Comparison of ENCODE assay signal across 9 mouse cellular contexts in the genomic region with DNA sequence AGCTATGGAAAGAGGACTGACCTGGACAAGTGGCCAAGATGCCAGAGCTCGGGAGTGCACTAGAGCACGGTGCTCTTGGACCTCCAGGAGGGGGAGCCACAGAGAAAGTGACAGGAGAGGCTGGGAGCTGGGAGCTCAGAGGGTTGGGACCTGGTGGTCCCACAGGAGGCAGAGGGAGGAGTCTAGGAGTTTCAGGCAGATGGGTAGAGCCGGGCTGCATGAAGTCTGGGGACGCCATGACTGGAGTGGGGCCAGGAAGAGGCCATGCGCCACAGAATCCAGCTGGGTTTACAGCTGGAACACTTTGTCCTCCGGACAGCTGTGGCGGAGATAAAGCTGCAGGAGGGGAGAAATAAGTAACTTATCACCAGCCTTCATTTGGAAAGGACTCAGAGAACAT. TPM values are rescaled to one million over a fixed set of nuclear protein-coding genes. Genes with fewer than 3 reads are reported as not detected.
A peak's percentile ranks its signal among the peaks of the same experiment; 100 is the strongest.
DNase-seq lines count a peak whose midpoint lies in the region; ATAC-seq and TF ChIP-seq lines count a peak whose summit lies in the region.
"Had no signal": no experiment of that assay in that cellular context is flagged by ENCODE, and none has a peak within 500 bp of the region (broad histone marks: within the 10 kb centered on the region; RNA-seq: fewer than 3 reads in every experiment).

No protein-coding gene starts in this region.

- no peak overlapping the region for H3K4me3 ChIP-seq in liver, embryonic 14.5 days (ENCODE audit: insufficient read depth in 1 of 2, low read depth in 2 of 2, low read length in 2 of 2)
- H3K4me3 ChIP-seq in embryonic facial prominence, embryonic 10.5 days: no peak overlapping the region
- H3K4me3 ChIP-seq in cerebellum, adult 2 months (replicated peaks; ENCODE audit: insufficient read depth, low read depth, low read length): no peak overlapping the region
- no peak overlapping the region for H3K4me3 ChIP-seq in forebrain, postnatal 0 days (ENCODE audit: low read depth, low read length)
- H3K4me3 ChIP-seq: heart, embryonic 15.5 days had no signal

- no peaks in the 10 kb centered on the region for H3K4me1 ChIP-seq in liver, embryonic 14.5 days (replicated peaks; ENCODE audit: control insufficient read depth in 2 of 2, insufficient read depth in 2 of 2, low read length in 1 of 2)
- peaks cover 25% of the 10 kb centered on the region for H3K4me1 ChIP-seq in embryonic facial prominence, embryonic 10.5 days
- H3K4me1 ChIP-seq in cerebellum, adult 2 months (ENCODE audit: control insufficient read depth, insufficient read depth, low read length): no peaks in the 10 kb centered on the region
- no peaks in the 10 kb centered on the region for H3K4me1 ChIP-seq in forebrain, postnatal 0 days (ENCODE audit: insufficient read depth)

- TF ChIP-seq EP300 in liver, embryonic 14.5 days (IDR thresholded peaks at IDR 0.05; ENCODE audit: low read depth): no peak

- H3K36me3 ChIP-seq in liver, embryonic 14.5 days (replicated peaks; ENCODE audit: control insufficient read depth, insufficient read depth, low read depth): no peaks in the 10 kb centered on the region
- no peaks in the 10 kb centered on the region for H3K36me3 ChIP-seq in embryonic facial prominence, embryonic 10.5 days (replicated peaks)
- H3K36me3 ChIP-seq in forebrain, postnatal 0 days (ENCODE audit: insufficient read depth): no peaks in the 10 kb centered on the region
- H3K36me3 ChIP-seq: heart, embryonic 15.5 days had no signal

- ATAC-seq in liver, embryonic 14.5 days (ENCODE audit: insufficient read depth): no peak
- ATAC-seq in forebrain, postnatal 0 days: no peak

- DNase-seq in liver, embryonic 14.5 days (ENCODE audit: low read depth in 3 of 3, low spot score in 3 of 3): no peak
- DNase-seq in liver: no peak
- DNase-seq in embryonic facial prominence, embryonic 10.5 days (ENCODE audit: low spot score): peak; percentile 33
- peak; percentile 55 for DNase-seq in kidney, adult 18-20 months
- peak; percentile 35 for DNase-seq in ovary, postnatal 36 days (ENCODE audit: low spot score)
- DNase-seq in cerebellum, adult 11-12 months: no peak
- no peak for DNase-seq in cerebellum, adult 2 months
- no peak for DNase-seq in forebrain, postnatal 0 days

- TF ChIP-seq POLR2A in cerebellum, adult 2 months (IDR thresholded peaks at IDR 0.05; ENCODE audit: borderline replicate concordance, insufficient read depth, low read length): no peak

- peak; percentile 35; the same call in 1 of the 2 replicates for TF ChIP-seq CTCF in liver, embryonic 14.5 days (IDR thresholded peaks at IDR 0.05; ENCODE audit: low read depth)
- TF ChIP-seq CTCF in cerebellum, adult 2 months (IDR thresholded peaks at IDR 0.05; ENCODE audit: borderline replicate concordance, insufficient read depth, low read depth, low read length): no peak
- TF ChIP-seq CTCF in forebrain, postnatal 0 days (IDR thresholded peaks at IDR 0.05; ENCODE audit: low read depth): no peak

- H3K4me2 ChIP-seq in liver, embryonic 14.5 days (ENCODE audit: low read depth): no peak overlapping the region
- no peak overlapping the region for H3K4me2 ChIP-seq in forebrain, postnatal 0 days (ENCODE audit: low read depth)
- H3K4me2 ChIP-seq: heart, embryonic 15.5 days had no signal

- 37% methylated on average over 7 of the region's 7 CpGs for WGBS in liver, embryonic 14.5 days (ENCODE audit: insufficient replicate concordance)
- 30% methylated on average over 7 of the region's 7 CpGs for WGBS in embryonic facial prominence, embryonic 10.5 days
- WGBS in cerebellum, adult 2 months: 16% methylated on average over 7 of the region's 7 CpGs
- WGBS in forebrain, postnatal 0 days: 30% methylated on average over 7 of the region's 7 CpGs

- H3K27ac ChIP-seq in liver, embryonic 14.5 days: no peak overlapping the region
- no peak overlapping the region for H3K27ac ChIP-seq in embryonic facial prominence, embryonic 10.5 days (replicated peaks)
- H3K27ac ChIP-seq in cerebellum, adult 2 months (ENCODE audit: insufficient read depth, low read length): no peak overlapping the region
- no peak overlapping the region for H3K27ac ChIP-seq in forebrain, postnatal 0 days (ENCODE audit: low read depth, low read length)
- H3K27ac ChIP-seq: heart, embryonic 15.5 days had no signal

- no peak overlapping the region for H3K9ac ChIP-seq in liver, embryonic 14.5 days (replicated peaks)
- no peak overlapping the region for H3K9ac ChIP-seq in forebrain, postnatal 0 days
- H3K9ac ChIP-seq: heart, embryonic 15.5 days had no signal

- no peaks in the 10 kb centered on the region for H3K9me3 ChIP-seq in liver, embryonic 14.5 days (ENCODE audit: control insufficient read depth, low read length)
- H3K9me3 ChIP-seq in embryonic facial prominence, embryonic 10.5 days: no peaks in the 10 kb centered on the region
- H3K9me3 ChIP-seq in forebrain, postnatal 0 days (ENCODE audit: low read length): no peaks in the 10 kb centered on the region
- H3K9me3 ChIP-seq: heart, embryonic 15.5 days had no signal

- H3K27me3 ChIP-seq in liver, embryonic 14.5 days (ENCODE audit: control insufficient read depth, insufficient read depth, low read length): peaks cover 9% of the 10 kb centered on the region
- peaks cover 96% of the 10 kb centered on the region for H3K27me3 ChIP-seq in embryonic facial prominence, embryonic 10.5 days (replicated peaks; ENCODE audit: low read depth, poor library complexity, severe bottlenecking)
- no peaks in the 10 kb centered on the region; the same call in 1 of the 2 replicates for H3K27me3 ChIP-seq in cerebellum, adult 2 months (ENCODE audit: control insufficient read depth, insufficient read depth, low read length)
- peaks cover 58% of the 10 kb centered on the region for H3K27me3 ChIP-seq in forebrain, postnatal 0 days (ENCODE audit: insufficient read depth, low read length)

RNA-seq across cellular contexts. Expression of gene Wnt8b, which starts 25.9 kb away (rescaled TPM):
- polyA plus RNA-seq in liver, embryonic 14.5 days (2012; rRNA removed): not detected in 2 replicates
- polyA plus RNA-seq in liver, embryonic 14.5 days (2014; fragmentation: Nextera tagmentation; extraction: Ambion mirVana): not detected in 2 replicates
- polyA plus RNA-seq in embryonic facial prominence, embryonic 10.5 days (2016; fragmentation: Nextera tagmentation; extraction: Ambion mirVana): 0.56 and 2.1 TPM in 2 replicates
- 0.38 and 0.47 TPM in 2 replicates for polyA plus RNA-seq in cerebellum, adult 2 months (2012; rRNA removed)
- 0.54 and 2.1 TPM in 2 replicates for total RNA-seq in forebrain, postnatal 0 days (2014; rRNA removed)
- 0.60 and 1.2 TPM in 2 replicates for polyA plus RNA-seq in forebrain, postnatal 0 days (2015; fragmentation: Nextera tagmentation; extraction: Ambion mirVana)
- polyA plus RNA-seq: heart, embryonic 15.5 days had no signal

RNA-seq across cellular contexts. Expression of gene Sec31b, which starts 26.5 kb away (rescaled TPM):
- polyA plus RNA-seq in liver, embryonic 14.5 days (2012; rRNA removed): 0.46 and 0.48 TPM in 2 replicates
- polyA plus RNA-seq in liver, embryonic 14.5 days (2014; fragmentation: Nextera tagmentation; extraction: Ambion mirVana): 0.11 and 0.20 TPM in 2 replicates
- 0.66 and 0.97 TPM in 2 replicates for polyA plus RNA-seq in embryonic facial prominence, embryonic 10.5 days (2016; fragmentation: Nextera tagmentation; extraction: Ambion mirVana)
- polyA plus RNA-seq in cerebellum, adult 2 months (2012; rRNA removed): 0.57 and 0.62 TPM in 2 replicates
- 0.08 and 0.48 TPM in 2 replicates for total RNA-seq in forebrain, postnatal 0 days (2014; rRNA removed)
- 0.10 and 0.15 TPM in 2 replicates for polyA plus RNA-seq in forebrain, postnatal 0 days (2015; fragmentation: Nextera tagmentation; extraction: Ambion mirVana)

RNA-seq across cellular contexts. Expression of gene Gm20538, which starts 33.5 kb away (rescaled TPM):
- not detected in 2 replicates for polyA plus RNA-seq in liver, embryonic 14.5 days (2012; rRNA removed)
- polyA plus RNA-seq in liver, embryonic 14.5 days (2014; fragmentation: Nextera tagmentation; extraction: Ambion mirVana): not detected in 2 replicates
- not detected in 2 replicates for polyA plus RNA-seq in embryonic facial prominence, embryonic 10.5 days (2016; fragmentation: Nextera tagmentation; extraction: Ambion mirVana)
- not detected in 2 replicates for polyA plus RNA-seq in cerebellum, adult 2 months (2012; rRNA removed)
- not detected in 2 replicates for total RNA-seq in forebrain, postnatal 0 days (2014; rRNA removed)
- polyA plus RNA-seq in forebrain, postnatal 0 days (2015; fragmentation: Nextera tagmentation; extraction: Ambion mirVana): not detected in 2 replicates
- polyA plus RNA-seq: heart, embryonic 15.5 days had no signal

RNA-seq across cellular contexts. Expression of gene Ndufb8, which starts 36.1 kb away (rescaled TPM):
- 209 and 212 TPM in 2 replicates for polyA plus RNA-seq in liver, embryonic 14.5 days (2012; rRNA removed)
- 347 and 349 TPM in 2 replicates for polyA plus RNA-seq in liver, embryonic 14.5 days (2014; fragmentation: Nextera tagmentation; extraction: Ambion mirVana)
- 645 and 648 TPM in 2 replicates for polyA plus RNA-seq in embryonic facial prominence, embryonic 10.5 days (2016; fragmentation: Nextera tagmentation; extraction: Ambion mirVana)
- 798 and 861 TPM in 2 replicates for polyA plus RNA-seq in cerebellum, adult 2 months (2012; rRNA removed)
- total RNA-seq in forebrain, postnatal 0 days (2014; rRNA removed): 275 and 424 TPM in 2 replicates
- 691 and 823 TPM in 2 replicates for polyA plus RNA-seq in forebrain, postnatal 0 days (2015; fragmentation: Nextera tagmentation; extraction: Ambion mirVana)

RNA-seq across cellular contexts. Expression of gene Hif1an, which starts 43.5 kb away (rescaled TPM):
- 5.7 and 6.6 TPM in 2 replicates for polyA plus RNA-seq in liver, embryonic 14.5 days (2012; rRNA removed)
- 6.5 and 7.2 TPM in 2 replicates for polyA plus RNA-seq in liver, embryonic 14.5 days (2014; fragmentation: Nextera tagmentation; extraction: Ambion mirVana)
- polyA plus RNA-seq in embryonic facial prominence, embryonic 10.5 days (2016; fragmentation: Nextera tagmentation; extraction: Ambion mirVana): 48.7 and 52.2 TPM in 2 replicates
- 26.2 and 26.7 TPM in 2 replicates for polyA plus RNA-seq in cerebellum, adult 2 months (2012; rRNA removed)
- 8.2 and 13.6 TPM in 2 replicates for total RNA-seq in forebrain, postnatal 0 days (2014; rRNA removed)
- polyA plus RNA-seq in forebrain, postnatal 0 days (2015; fragmentation: Nextera tagmentation; extraction: Ambion mirVana): 8.1 and 15.6 TPM in 2 replicates

Comparison
In these comparisons a context has a peak if more than half of its experiments do, and no peak if none do; other contexts are left out.
1. DNase-seq: peak in embryonic facial prominence, embryonic 10.5 days (single experiment), kidney, adult 18-20 months (single experiment) and ovary, postnatal 36 days (single experiment); none in liver, embryonic 14.5 days (0 of 3), liver (single experiment), cerebellum, adult 11-12 months (single experiment), cerebellum, adult 2 months (0 of 2) and forebrain, postnatal 0 days (single experiment).